Mouse (Mus musculus): ENCODE measurements around the gene Polr3h.

DNA sequence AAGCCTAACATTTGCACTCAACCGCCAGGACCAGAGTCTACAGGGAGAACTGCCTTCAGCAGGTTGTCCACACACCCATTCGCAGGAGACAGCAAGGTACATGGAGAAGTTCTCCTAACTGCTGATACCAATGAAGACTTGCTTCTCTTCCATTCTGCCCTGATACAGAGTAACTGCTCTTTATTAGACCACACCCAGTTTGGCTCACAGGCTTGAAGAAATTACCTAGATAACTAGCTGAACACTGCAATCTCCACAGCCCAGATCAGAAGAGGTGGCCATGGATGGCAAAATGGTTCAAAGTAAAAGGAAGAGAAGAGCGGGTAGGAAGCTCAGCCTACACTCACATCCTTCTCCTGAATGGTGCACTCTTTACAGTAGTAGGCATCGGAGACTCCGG, 56.1 kb downstream of the Polr3h start:
- no peak for TF ChIP-seq MAX (IDR thresholded peaks at IDR 0.05)
- TF ChIP-seq CTCF (IDR thresholded peaks at IDR 0.05; ENCODE audit: control insufficient read depth, insufficient read depth, insufficient read length), result no peak
- no peak for TF ChIP-seq MYOG (IDR thresholded peaks at IDR 0.05; ENCODE audit: control insufficient read depth, extremely low read depth, insufficient read length)
- TF ChIP-seq CEBPB (IDR thresholded peaks at IDR 0.05; ENCODE audit: low read depth), result no peak
- TF ChIP-seq MYOD1 (IDR thresholded peaks at IDR 0.05; ENCODE audit: control insufficient read depth, insufficient read length, low read depth), result no peak
- no peak for TF ChIP-seq USF1 (IDR thresholded peaks at IDR 0.05; ENCODE audit: low read depth)
- no peak for TF ChIP-seq FOSL1 (IDR thresholded peaks at IDR 0.05; ENCODE audit: insufficient read depth, low read length, poor library complexity, severe bottlenecking)
